ENCODE assay signal across 25 mouse cellular contexts in the genomic region with DNA sequence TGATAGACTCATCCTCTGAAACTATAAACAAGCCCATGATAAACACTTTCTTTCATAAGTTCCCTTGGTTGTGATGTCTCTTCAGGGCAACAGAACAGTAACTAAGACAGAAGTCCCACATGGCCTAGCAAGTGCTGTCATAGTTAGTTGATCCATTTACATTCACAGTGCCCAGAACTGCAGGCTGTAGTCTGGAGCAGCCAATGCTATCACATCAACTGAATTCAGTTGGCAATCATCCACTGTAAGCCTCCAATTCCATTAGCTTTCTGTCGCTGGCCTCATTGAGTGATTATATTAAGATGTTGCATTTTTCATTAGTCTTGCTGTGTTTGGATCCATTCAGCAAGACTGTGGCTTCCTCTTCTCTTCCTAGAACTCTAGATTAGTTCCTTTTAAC.
DNase-seq lines count a peak whose midpoint lies in the region; ATAC-seq and TF ChIP-seq lines count a peak whose summit lies in the region.
"Had no signal": no experiment of that assay in that cellular context is flagged by ENCODE, and none has a peak within 500 bp of the region (broad histone marks: within the 10 kb centered on the region; RNA-seq: fewer than 3 reads in every experiment).

No protein-coding gene starts in this region.

- H3K27me3 ChIP-seq in forebrain, embryonic 15.5 days, result no peaks in the 10 kb centered on the region
- H3K27me3 ChIP-seq in forebrain, embryonic 12.5 days, result no peaks in the 10 kb centered on the region
- H3K27me3 ChIP-seq: heart, embryonic 12.5 days; heart, embryonic 15.5 days; hindbrain, embryonic 12.5 days; hindbrain, embryonic 15.5 days had no signal

- no peak for TF ChIP-seq POLR2A in brain, embryonic 14.5 days (IDR thresholded peaks at IDR 0.05; ENCODE audit: borderline replicate concordance, extremely low read depth, insufficient read depth, insufficient read length, poor library complexity, severe bottlenecking)

- no peaks in the 10 kb centered on the region for H3K36me3 ChIP-seq in forebrain, embryonic 15.5 days
- H3K36me3 ChIP-seq in forebrain, embryonic 12.5 days (replicated peaks), result no peaks in the 10 kb centered on the region
- H3K36me3 ChIP-seq: heart, embryonic 12.5 days; heart, embryonic 15.5 days; hindbrain, embryonic 12.5 days; hindbrain, embryonic 15.5 days had no signal

- H3K4me2 ChIP-seq in forebrain, embryonic 15.5 days (replicated peaks), result no peak overlapping the region
- no peak overlapping the region for H3K4me2 ChIP-seq in forebrain, embryonic 12.5 days
- H3K4me2 ChIP-seq: heart, embryonic 12.5 days; heart, embryonic 15.5 days; hindbrain, embryonic 12.5 days; hindbrain, embryonic 15.5 days had no signal

- H3K4me1 ChIP-seq in forebrain, embryonic 15.5 days, result no peaks in the 10 kb centered on the region
- 0 out of 2 replicates have a peak, but pooled peaks cover 7% of the 10 kb centered on the region for H3K4me1 ChIP-seq in forebrain, embryonic 12.5 days
- H3K4me1 ChIP-seq: heart, embryonic 12.5 days; heart, embryonic 15.5 days; hindbrain, embryonic 12.5 days had no signal

- no peak overlapping the region for H3K27ac ChIP-seq in forebrain, embryonic 15.5 days (replicated peaks)
- no peak overlapping the region for H3K27ac ChIP-seq in forebrain, embryonic 12.5 days
- H3K27ac ChIP-seq: heart, embryonic 15.5 days; hindbrain, embryonic 12.5 days; hindbrain, embryonic 15.5 days had no signal

- no peak for TF ChIP-seq CTCF in brain, embryonic 14.5 days (IDR thresholded peaks at IDR 0.05; ENCODE audit: borderline replicate concordance, extremely low read depth, insufficient read depth, insufficient read length)

- H3K4me3 ChIP-seq in forebrain, embryonic 15.5 days, result no peak overlapping the region
- H3K4me3 ChIP-seq in forebrain, embryonic 12.5 days (replicated peaks), result no peak overlapping the region
- H3K4me3 ChIP-seq: heart, embryonic 12.5 days; heart, embryonic 15.5 days; hindbrain, embryonic 12.5 days; hindbrain, embryonic 15.5 days had no signal

- intact Hi-C loops in left cerebral cortex, postnatal 4 days (cut with DNase I), result no loop called here

- ATAC-seq in forebrain, embryonic 15.5 days (replicated peaks), result peak; percentile 32; the same call in 1 of the 2 replicates
- ATAC-seq in forebrain, embryonic 12.5 days (ENCODE audit: low FRiP score), result no peak
- ATAC-seq: activated CD4-positive, CD25-positive, alpha-beta regulatory T cell, adult 4 months; inflammation-experienced regulatory T-cells, adult 6 months; intestine, embryonic 16.5 days had no signal

- DNase-seq in cerebellum, postnatal 10 days, result peak; percentile 29 to 50
- DNase-seq in cerebellum, postnatal 25 days, result no peak
- peak; percentile 5 for DNase-seq in left cerebral cortex, postnatal 4 days
- DNase-seq in left cerebral cortex, adult 11 months (ENCODE audit: low spot score), result no peak
- peak; percentile 41 for DNase-seq in brain, embryonic 14.5 days (ENCODE audit: low read depth)
- no peak for DNase-seq in kidney, postnatal 36 days
- DNase-seq: adrenal gland, postnatal 10 days; adrenal gland, postnatal 36 days; cerebellum, adult 11 months; cerebellum, adult 2 months; cerebellum, adult 9-11 months; gastrocnemius, postnatal 25 days; heart, adult 18-20 months; heart, postnatal 10 days; heart, postnatal 36 days; kidney, adult 18-20 months had no signal

- no peak overlapping the region for H3K9ac ChIP-seq in forebrain, embryonic 15.5 days (replicated peaks)
- no peak overlapping the region for H3K9ac ChIP-seq in forebrain, embryonic 12.5 days
- H3K9ac ChIP-seq: heart, embryonic 12.5 days; heart, embryonic 15.5 days; hindbrain, embryonic 12.5 days; hindbrain, embryonic 15.5 days had no signal

- 44% methylated on average over 1 of the region's 1 CpGs for WGBS in forebrain, embryonic 15.5 days
- 78% methylated on average over 1 of the region's 1 CpGs for WGBS in forebrain, embryonic 12.5 days

- no peaks in the 10 kb centered on the region for H3K9me3 ChIP-seq in forebrain, embryonic 15.5 days
- no peaks in the 10 kb centered on the region for H3K9me3 ChIP-seq in forebrain, embryonic 12.5 days
- H3K9me3 ChIP-seq: heart, embryonic 12.5 days; heart, embryonic 15.5 days; hindbrain, embryonic 12.5 days; hindbrain, embryonic 15.5 days had no signal

Comparison
In these comparisons a context has a peak if more than half of its experiments do, and no peak if none do; other contexts are left out.
1. DNase-seq: peak in cerebellum, postnatal 10 days (2 of 2), left cerebral cortex, postnatal 4 days (single experiment) and brain, embryonic 14.5 days (single experiment); none in cerebellum, postnatal 25 days (0 of 2), left cerebral cortex, adult 11 months (single experiment) and kidney, postnatal 36 days (0 of 2).